Mouse (Mus musculus) left cerebral cortex, postnatal 14 days (tissue): ENCODE results near the gene Ergic1. TPM values are rescaled to one million over a fixed set of nuclear protein-coding genes. Genes with fewer than 3 reads are reported as not detected.

Source experiments
- DNase-seq, 2 experiments: peaks; one replicate each; pipeline ENCODE4 v3.0.0; 2021 to 2022; ENCODE audit warnings: low spot score in 2 of 2, mixed read lengths in 1 of 2
- intact Hi-C: fragments of 180-260 bp; cut with DNase I; formaldehyde crosslinking; loops from one replicate; pipeline ENCODE4 v1.15.1; 2025
- long read RNA-seq, 2 experiments: library from polyadenylated mRNA; stranded (forward); transcript quantifications; one replicate each; pipeline ENCODE4 v2.0.0; 2021
- total RNA-seq, 2 experiments: library from RNA; stranded (reverse); gene quantifications; 2 replicates each; pipeline ENCODE4 v1.2.3; 2021

The Ergic1 gene
- total RNA-seq = 100 to 1,000 TPM; 180 to 195 TPM
- long read RNA-seq, experiment 1, transcript Ergic1-206 (10 exons, 2,754 nt) = major isoform, 41 of 49 reads
- long read RNA-seq, experiment 1, partial matches to known transcripts = 3 of 49 reads
- long read RNA-seq, experiment 1, other reads (novel, unspliced or antisense) = 5 of 49 reads
- long read RNA-seq, experiment 2, transcript Ergic1-206 (10 exons, 2,754 nt) = major isoform, 25 of 40 reads
- long read RNA-seq, experiment 2, partial matches to known transcripts = 3 of 40 reads
- long read RNA-seq, experiment 2, other reads (novel, unspliced or antisense) = 12 of 40 reads

- intact Hi-C loops = loop anchor here (2.0 to 5.0 kb wide), 2 partner anchors 52 to 71 kb away; no protein-coding TSS in a partner anchor
These were observed at the start of gene Ergic1 for GRCm38 (mm10) chr17:26561290-26561640. Gene Ergic1, plus strand, starts transcription at chr17:26561489.

GRCm38 (mm10) chr17:26511816-26512774, 49.2 kb upstream of the Ergic1 start:
- intact Hi-C loops = no loop called here
- DNase-seq = no peak

More at GRCm38 (mm10) chr17:26561290-26561640, at the start of gene Ergic1:
- DNase-seq = peak; percentile 85 to 91

- intact Hi-C loops = no loop called here
- peak in 1 of 2 experiments; percentile 42 for DNase-seq
These were observed 48.3 kb upstream of the Ergic1 start for GRCm38 (mm10) chr17:26512961-26513360.

GRCm38 (mm10) chr17:26513459-26514290, 47.6 kb upstream of the Ergic1 start:
- no peak for DNase-seq
- intact Hi-C loops = no loop called here

GRCm38 (mm10) chr17:26514581-26515030, 46.7 kb upstream of the Ergic1 start:
- intact Hi-C loops = no loop called here
- DNase-seq = no peak

- intact Hi-C loops = no loop called here
- no peak for DNase-seq
These were observed 45.6 kb upstream of the Ergic1 start for GRCm38 (mm10) chr17:26515675-26516074.

GRCm38 (mm10) chr17:26518306-26518705, 43.0 kb upstream of the Ergic1 start:
- no peak for DNase-seq
- intact Hi-C loops = no loop called here

- DNase-seq = no peak
- intact Hi-C loops = no loop called here
These were observed 38.6 kb upstream of the Ergic1 start for GRCm38 (mm10) chr17:26522711-26523110.

- no peak for DNase-seq
- intact Hi-C loops = no loop called here
These were observed 37.0 kb upstream of the Ergic1 start for GRCm38 (mm10) chr17:26524316-26524715.

- no peak for DNase-seq
- intact Hi-C loops = no loop called here
These were observed 36.5 kb upstream of the Ergic1 start for GRCm38 (mm10) chr17:26524801-26525200.

GRCm38 (mm10) chr17:26525316-26525715, 36.0 kb upstream of the Ergic1 start:
- peak; percentile 54 to 79 for DNase-seq
- intact Hi-C loops = no loop called here

GRCm38 (mm10) chr17:26527291-26527690, 34.0 kb upstream of the Ergic1 start:
- DNase-seq = no peak
- intact Hi-C loops = no loop called here

- intact Hi-C loops = no loop called here
- DNase-seq = no peak
These were observed 32.5 kb upstream of the Ergic1 start for GRCm38 (mm10) chr17:26528751-26529150.

GRCm38 (mm10) chr17:26529791-26530241, 31.5 kb upstream of the Ergic1 start:
- no peak for DNase-seq
- intact Hi-C loops = no loop called here

GRCm38 (mm10) chr17:26530590-26531081, 30.7 kb upstream of the Ergic1 start:
- peak in 1 of 2 experiments; percentile 18 for DNase-seq

GRCm38 (mm10) chr17:26531395-26532027, 29.8 kb upstream of the Ergic1 start:
- no peak for DNase-seq
- intact Hi-C loops = no loop called here

More at GRCm38 (mm10) chr17:26530590-26531081, 30.7 kb upstream of the Ergic1 start:
- intact Hi-C loops = no loop called here

GRCm38 (mm10) chr17:26532476-26533045, 28.7 kb upstream of the Ergic1 start:
- intact Hi-C loops = no loop called here
- no peak for DNase-seq

- no peak for DNase-seq
- intact Hi-C loops = no loop called here
These were observed 27.4 kb upstream of the Ergic1 start for GRCm38 (mm10) chr17:26533871-26534372.
